Mouse (Mus musculus) hindbrain, embryonic 10.5 days (tissue): ENCODE measurements at regions not wholly inside any gene's neighbourhood (a gene's known extent, or its start where the extent isn't known, plus 50 kb on each side); places are given as distances from the start of the nearest gene placed in this dataset.

ENCODE experiments used
- DNase-seq: peaks from one replicate; pipeline ENCODE4 v3.0.0-alpha.2; 2017; ENCODE audit warnings: low spot score
- H3K27ac ChIP-seq: fragments of 300-500 bp; sonication (generic); 2 replicates; pipeline ENCODE4 v1.5.1; 2016; ENCODE audit warnings: mild to moderate bottlenecking, moderate library complexity
- H3K27me3 ChIP-seq: fragments of 300-500 bp; sonication (generic); 2 replicates; pipeline ENCODE4 v1.6.1; 2016; ENCODE audit warnings: mild to moderate bottlenecking; ENCODE audit not compliant: poor library complexity, insufficient read depth, severe bottlenecking
- H3K36me3 ChIP-seq: fragments of 300-500 bp; sonication (generic); 2 replicates; pipeline ENCODE4 v1.6.1; 2016; ENCODE audit warnings: mild to moderate bottlenecking, moderate library complexity
- H3K4me1 ChIP-seq: fragments of 300-500 bp; sonication (generic); replicated peaks from 2 replicates; pipeline ENCODE4 v1.6.1; 2016; ENCODE audit warnings: mild to moderate bottlenecking
- H3K4me3 ChIP-seq: fragments of 300-500 bp; sonication (generic); 2 replicates; pipeline ENCODE4 v1.5.1; 2016; ENCODE audit warnings: mild to moderate bottlenecking, moderate library complexity
- H3K9me3 ChIP-seq: fragments of 300-500 bp; sonication (generic); 2 replicates; pipeline ENCODE4 v1.6.1; 2016; ENCODE audit warnings: mild to moderate bottlenecking, moderate library complexity
- WGBS: fragments of 180-500 bp; shearing (Covaris S2); methylation state at CpG from one replicate; pipeline ENCODE4 v1.1.7; 2016; 5-methylcytosine and 5-hydroxymethylcytosine counted together

GRCm38 (mm10) chr8:128026981-128027380 lies 331.4 kb upstream of the Nrp1 start:
- 91% methylated on average over 2 of the region's 2 CpGs for WGBS
- Histone ChIP-seq H3K4me3 (no peak overlapping the region), H3K27me3 (peaks cover 4% of the 10 kb centered on the region; the same call in 1 of the 2 replicates), H3K27ac (no peak overlapping the region), H3K4me1 (peaks cover 24% of the 10 kb centered on the region), H3K9me3 (no peaks in the 10 kb centered on the region), H3K36me3 (no peaks in the 10 kb centered on the region)
- no peak for DNase-seq

GRCm38 (mm10) chr8:128030335-128031280 lies 327.8 kb upstream of the Nrp1 start:
- 87% methylated on average over 24 of the region's 24 CpGs for WGBS
- DNase-seq: no peak

GRCm38 (mm10) chr8:128034127-128034526 lies 324.3 kb upstream of the Nrp1 start:
- no peak for DNase-seq
- Histone ChIP-seq H3K36me3 (no peaks in the 10 kb centered on the region), H3K27ac (no peak overlapping the region), H3K4me1 (no peaks in the 10 kb centered on the region), H3K4me3 (no peak overlapping the region), H3K9me3 (no peaks in the 10 kb centered on the region), H3K27me3 (no peaks in the 10 kb centered on the region)
- 86% methylated on average over 6 of the region's 6 CpGs for WGBS

More at GRCm38 (mm10) chr8:128030335-128031280, 327.8 kb upstream of the Nrp1 start:
- Histone ChIP-seq H3K9me3 (no peaks in the 10 kb centered on the region), H3K27me3 (no peaks in the 10 kb centered on the region), H3K36me3 (no peaks in the 10 kb centered on the region), H3K27ac (no peak overlapping the region), H3K4me3 (no peak overlapping the region), H3K4me1 (peaks cover 5% of the 10 kb centered on the region)

GRCm38 (mm10) chr8:128035672-128036071 lies 322.7 kb upstream of the Nrp1 start:
- Histone ChIP-seq H3K9me3 (no peaks in the 10 kb centered on the region), H3K27ac (no peak overlapping the region), H3K27me3 (no peaks in the 10 kb centered on the region), H3K4me3 (no peak overlapping the region), H3K4me1 (no peaks in the 10 kb centered on the region), H3K36me3 (no peaks in the 10 kb centered on the region)
- no peak for DNase-seq
- WGBS: 79% methylated on average over 3 of the region's 3 CpGs

- H3K9me3 ChIP-seq: no peaks in the 10 kb centered on the region
- no peaks in the 10 kb centered on the region for H3K27me3 ChIP-seq
- H3K4me3 ChIP-seq: no peak overlapping the region
- H3K27ac ChIP-seq: no peak overlapping the region
- DNase-seq: no peak
- WGBS: 85% methylated on average over 6 of the region's 6 CpGs
- H3K4me1 ChIP-seq: 0 out of 2 replicates have a peak, but pooled peaks cover 5% of the 10 kb centered on the region
- no peaks in the 10 kb centered on the region for H3K36me3 ChIP-seq
Observed at GRCm38 (mm10) chr8:128039341-128040064, 318.9 kb upstream of the Nrp1 start.

GRCm38 (mm10) chr8:128042877-128043276 lies 315.5 kb upstream of the Nrp1 start:
- Histone ChIP-seq H3K4me1 (0 out of 2 replicates have a peak, but pooled peaks cover 5% of the 10 kb centered on the region), H3K4me3 (no peak overlapping the region), H3K27ac (no peak overlapping the region), H3K27me3 (no peaks in the 10 kb centered on the region), H3K9me3 (no peaks in the 10 kb centered on the region), H3K36me3 (no peaks in the 10 kb centered on the region)
- no peak for DNase-seq
- 62% methylated on average over 2 of the region's 2 CpGs for WGBS

- no peak overlapping the region for H3K4me3 ChIP-seq
- no peaks in the 10 kb centered on the region for H3K27me3 ChIP-seq
- 0 out of 2 replicates have a peak, but pooled peaks cover 5% of the 10 kb centered on the region for H3K4me1 ChIP-seq
- no peaks in the 10 kb centered on the region for H3K36me3 ChIP-seq
- H3K9me3 ChIP-seq: no peaks in the 10 kb centered on the region
- 75% methylated on average over 4 of the region's 4 CpGs for WGBS
- no peak for DNase-seq
- no peak overlapping the region for H3K27ac ChIP-seq
Observed at GRCm38 (mm10) chr8:128043392-128043791, 315.0 kb upstream of the Nrp1 start.

GRCm38 (mm10) chr8:128056251-128056650 lies 302.2 kb upstream of the Nrp1 start:
- Histone ChIP-seq H3K36me3 (no peaks in the 10 kb centered on the region), H3K4me1 (no peaks in the 10 kb centered on the region; the same call in 1 of the 2 replicates), H3K4me3 (no peak overlapping the region), H3K27me3 (no peaks in the 10 kb centered on the region), H3K9me3 (no peaks in the 10 kb centered on the region), H3K27ac (no peak overlapping the region)
- WGBS: 90% methylated on average over 8 of the region's 8 CpGs
- no peak for DNase-seq

GRCm38 (mm10) chr8:128057845-128058244 lies 300.6 kb upstream of the Nrp1 start:
- 94% methylated on average over 6 of the region's 6 CpGs for WGBS
- Histone ChIP-seq H3K4me3 (no peak overlapping the region), H3K27me3 (no peaks in the 10 kb centered on the region), H3K27ac (no peak overlapping the region), H3K4me1 (no peaks in the 10 kb centered on the region; the same call in 1 of the 2 replicates), H3K36me3 (no peaks in the 10 kb centered on the region), H3K9me3 (no peaks in the 10 kb centered on the region)
- DNase-seq: no peak

GRCm38 (mm10) chr8:128059817-128060216 lies 298.6 kb upstream of the Nrp1 start:
- no peaks in the 10 kb centered on the region for H3K27me3 ChIP-seq
- no peaks in the 10 kb centered on the region for H3K36me3 ChIP-seq
- H3K4me1 ChIP-seq: no peaks in the 10 kb centered on the region; the same call in 1 of the 2 replicates
- no peak for DNase-seq
- H3K4me3 ChIP-seq: no peak overlapping the region
- H3K27ac ChIP-seq: no peak overlapping the region
- WGBS: 93% methylated on average over 3 of the region's 3 CpGs
- H3K9me3 ChIP-seq: no peaks in the 10 kb centered on the region

GRCm38 (mm10) chr8:128064211-128064610 lies 294.2 kb upstream of the Nrp1 start:
- WGBS: 98% methylated on average over 1 of the region's 1 CpGs
- H3K27ac ChIP-seq: no peak overlapping the region
- no peak for DNase-seq

GRCm38 (mm10) chr8:128065127-128065526 lies 293.3 kb upstream of the Nrp1 start:
- no peaks in the 10 kb centered on the region for H3K36me3 ChIP-seq
- DNase-seq: no peak
- H3K27me3 ChIP-seq: no peaks in the 10 kb centered on the region
- H3K4me3 ChIP-seq: no peak overlapping the region
- 87% methylated on average over 2 of the region's 2 CpGs for WGBS
- H3K9me3 ChIP-seq: no peaks in the 10 kb centered on the region
- no peaks in the 10 kb centered on the region for H3K4me1 ChIP-seq
- no peak overlapping the region for H3K27ac ChIP-seq

More at GRCm38 (mm10) chr8:128064211-128064610, 294.2 kb upstream of the Nrp1 start:
- Histone ChIP-seq H3K4me1 (no peaks in the 10 kb centered on the region), H3K9me3 (no peaks in the 10 kb centered on the region), H3K4me3 (no peak overlapping the region), H3K27me3 (no peaks in the 10 kb centered on the region), H3K36me3 (no peaks in the 10 kb centered on the region)
